Mouse (Mus musculus): ENCODE results near the gene Eef1akmt3. TPM values are rescaled to one million over a fixed set of nuclear protein-coding genes. Genes with fewer than 3 reads are reported as not detected.

Gene Eef1akmt3
- polyA plus RNA-seq, 2 experiments = 0.04 to 0.09 TPM

- ATAC-seq (ENCODE audit: insufficient read depth) (no peak), DNase-seq (ENCODE audit: low read depth in 3 of 3, low spot score in 3 of 3) (no peak)
- Histone ChIP-seq H3K27ac (no peak overlapping the region), H3K9me3 (ENCODE audit: control insufficient read depth, low read length) (no peaks in the 10 kb centered on the region), H3K4me1 (replicated peaks; ENCODE audit: control insufficient read depth in 2 of 2, insufficient read depth in 2 of 2, low read length in 1 of 2) (peaks cover 2 to 7% of the 10 kb centered on the region in 2 experiments; a peak in 3 of 4 replicates), H3K36me3 (replicated peaks; ENCODE audit: control insufficient read depth, insufficient read depth, low read depth) (no peaks in the 10 kb centered on the region), H3K9ac (replicated peaks) (no peak overlapping the region), H3K4me2 (ENCODE audit: low read depth) (peak overlapping the region; percentile 53), H3K4me3 (ENCODE audit: insufficient read depth in 1 of 2, low read depth in 2 of 2, low read length in 2 of 2) (peak overlapping the region; percentile 15 to 35; a peak in 3 of 4 replicates), H3K27me3 (ENCODE audit: control insufficient read depth, insufficient read depth, low read length) (peaks cover 38% of the 10 kb centered on the region)
- 9% methylated on average over 42 of the region's 49 CpGs for WGBS (ENCODE audit: insufficient replicate concordance)
- no peak for TF ChIP-seq CTCF (IDR thresholded peaks at IDR 0.05; ENCODE audit: low read depth)
- TF ChIP-seq EP300 (IDR thresholded peaks at IDR 0.05; ENCODE audit: low read depth) = no peak
Observed at GRCm38 (mm10) chr10:127078677-127079575, 37.6 kb upstream of the Eef1akmt3 start.

GRCm38 (mm10) chr10:127078001-127078676 is 36.8 kb upstream of the Eef1akmt3 start:
- Histone ChIP-seq H3K27ac (no peak overlapping the region), H3K4me2 (ENCODE audit: low read depth) (no peak overlapping the region), H3K9me3 (ENCODE audit: control insufficient read depth, low read length) (no peaks in the 10 kb centered on the region), H3K4me3 (ENCODE audit: insufficient read depth in 1 of 2, low read depth in 2 of 2, low read length in 2 of 2) (no peak overlapping the region), H3K36me3 (replicated peaks; ENCODE audit: control insufficient read depth, insufficient read depth, low read depth) (no peaks in the 10 kb centered on the region), H3K4me1 (replicated peaks; ENCODE audit: control insufficient read depth in 2 of 2, insufficient read depth in 2 of 2, low read length in 1 of 2) (peaks cover 2 to 7% of the 10 kb centered on the region in 2 experiments; a peak in 3 of 4 replicates), H3K27me3 (ENCODE audit: control insufficient read depth, insufficient read depth, low read length) (peaks cover 38% of the 10 kb centered on the region), H3K9ac (replicated peaks) (no peak overlapping the region)
- WGBS (ENCODE audit: insufficient replicate concordance) = 42% methylated on average over 12 of the region's 12 CpGs
- TF ChIP-seq CTCF (IDR thresholded peaks at IDR 0.05; ENCODE audit: low read depth) = no peak
- TF ChIP-seq EP300 (IDR thresholded peaks at IDR 0.05; ENCODE audit: low read depth) = no peak
- ATAC-seq (ENCODE audit: insufficient read depth) = no peak
- DNase-seq (ENCODE audit: low read depth in 3 of 3, low spot score in 3 of 3) = no peak

- H3K27me3 ChIP-seq (ENCODE audit: control insufficient read depth, insufficient read depth, low read length) = peaks cover 38% of the 10 kb centered on the region
- no peak overlapping the region for H3K4me3 ChIP-seq (ENCODE audit: insufficient read depth in 1 of 2, low read depth in 2 of 2, low read length in 2 of 2)
- no peak overlapping the region for H3K9ac ChIP-seq (replicated peaks)
- 56% methylated on average over 10 of the region's 10 CpGs for WGBS (ENCODE audit: insufficient replicate concordance)
- no peaks in the 10 kb centered on the region for H3K36me3 ChIP-seq (replicated peaks; ENCODE audit: control insufficient read depth, insufficient read depth, low read depth)
- H3K4me1 ChIP-seq (replicated peaks; ENCODE audit: control insufficient read depth in 2 of 2, insufficient read depth in 2 of 2, low read length in 1 of 2) = peaks cover 2 to 7% of the 10 kb centered on the region in 2 experiments; a peak in 3 of 4 replicates
- no peak for TF ChIP-seq CTCF (IDR thresholded peaks at IDR 0.05; ENCODE audit: low read depth)
- no peaks in the 10 kb centered on the region for H3K9me3 ChIP-seq (ENCODE audit: control insufficient read depth, low read length)
- ATAC-seq (ENCODE audit: insufficient read depth) = no peak
- H3K27ac ChIP-seq = no peak overlapping the region
- no peak for DNase-seq (ENCODE audit: low read depth in 3 of 3, low spot score in 3 of 3)
- H3K4me2 ChIP-seq (ENCODE audit: low read depth) = no peak overlapping the region
Observed at GRCm38 (mm10) chr10:127077515-127077914, 36.2 kb upstream of the Eef1akmt3 start.

GRCm38 (mm10) chr10:127076082-127076481 is 34.8 kb upstream of the Eef1akmt3 start:
- peaks cover 30% of the 10 kb centered on the region for H3K27me3 ChIP-seq (ENCODE audit: control insufficient read depth, insufficient read depth, low read length)

GRCm38 (mm10) chr10:127075651-127076050 is 34.3 kb upstream of the Eef1akmt3 start:
- Histone ChIP-seq H3K9ac (replicated peaks) (no peak overlapping the region), H3K9me3 (ENCODE audit: control insufficient read depth, low read length) (no peaks in the 10 kb centered on the region), H3K4me1 (replicated peaks; ENCODE audit: control insufficient read depth in 2 of 2, insufficient read depth in 2 of 2, low read length in 1 of 2) (peaks cover 0 to 14% of the 10 kb centered on the region in 2 experiments; a peak in 3 of 4 replicates), H3K27me3 (ENCODE audit: control insufficient read depth, insufficient read depth, low read length) (peaks cover 25% of the 10 kb centered on the region), H3K4me3 (ENCODE audit: insufficient read depth in 1 of 2, low read depth in 2 of 2, low read length in 2 of 2) (peak overlapping the region; percentile 32 to 38), H3K36me3 (replicated peaks; ENCODE audit: control insufficient read depth, insufficient read depth, low read depth) (no peaks in the 10 kb centered on the region), H3K4me2 (ENCODE audit: low read depth) (peak overlapping the region; percentile 52), H3K27ac (no peak overlapping the region)
- DNase-seq (ENCODE audit: low read depth in 3 of 3, low spot score in 3 of 3) (no peak), ATAC-seq (ENCODE audit: insufficient read depth) (no peak)
- TF ChIP-seq CTCF (IDR thresholded peaks at IDR 0.05; ENCODE audit: low read depth) (no peak), EP300 (IDR thresholded peaks at IDR 0.05; ENCODE audit: low read depth) (no peak)
- WGBS (ENCODE audit: insufficient replicate concordance) = 19% methylated on average over 8 of the region's 8 CpGs

More at GRCm38 (mm10) chr10:127076082-127076481, 34.8 kb upstream of the Eef1akmt3 start:
- peak overlapping the region; percentile 52; the same call in 1 of the 2 replicates for H3K4me2 ChIP-seq (ENCODE audit: low read depth)
- H3K27ac ChIP-seq = no peak overlapping the region
- ATAC-seq (ENCODE audit: insufficient read depth) (no peak), DNase-seq (ENCODE audit: low read depth in 3 of 3, low spot score in 3 of 3) (no peak)
- 20% methylated on average over 4 of the region's 4 CpGs for WGBS (ENCODE audit: insufficient replicate concordance)
- peaks cover 0 to 10% of the 10 kb centered on the region in 2 experiments; a peak in 3 of 4 replicates for H3K4me1 ChIP-seq (replicated peaks; ENCODE audit: control insufficient read depth in 2 of 2, insufficient read depth in 2 of 2, low read length in 1 of 2)
- no peak for TF ChIP-seq CTCF (IDR thresholded peaks at IDR 0.05; ENCODE audit: low read depth)
- no peak for TF ChIP-seq EP300 (IDR thresholded peaks at IDR 0.05; ENCODE audit: low read depth)
- H3K9ac ChIP-seq (replicated peaks) = no peak overlapping the region
- 0 out of 4 replicates have a peak overlapping the region, but pooled peaks of 1 of the 2 experiments have one; percentile 32 for H3K4me3 ChIP-seq (ENCODE audit: insufficient read depth in 1 of 2, low read depth in 2 of 2, low read length in 2 of 2)
- no peaks in the 10 kb centered on the region for H3K36me3 ChIP-seq (replicated peaks; ENCODE audit: control insufficient read depth, insufficient read depth, low read depth)
- H3K9me3 ChIP-seq (ENCODE audit: control insufficient read depth, low read length) = no peaks in the 10 kb centered on the region

Measured in liver, embryonic 14.5 days (tissue).